Mouse (Mus musculus) stomach, postnatal 0 days (tissue): ENCODE data around the gene Tagln2.

Experiments
- CTCF ChIP-seq: IDR thresholded peaks from 2 replicates; pipeline ENCODE4 v1.5.1; 2016; ENCODE audit warnings: antibody characterized with exemption, low read depth, mild to moderate bottlenecking, moderate library complexity
- EP300 ChIP-seq: optimal IDR thresholded peaks from 2 replicates; pipeline ENCODE3; 2016; ENCODE audit warnings: antibody characterized with exemption

DNA sequence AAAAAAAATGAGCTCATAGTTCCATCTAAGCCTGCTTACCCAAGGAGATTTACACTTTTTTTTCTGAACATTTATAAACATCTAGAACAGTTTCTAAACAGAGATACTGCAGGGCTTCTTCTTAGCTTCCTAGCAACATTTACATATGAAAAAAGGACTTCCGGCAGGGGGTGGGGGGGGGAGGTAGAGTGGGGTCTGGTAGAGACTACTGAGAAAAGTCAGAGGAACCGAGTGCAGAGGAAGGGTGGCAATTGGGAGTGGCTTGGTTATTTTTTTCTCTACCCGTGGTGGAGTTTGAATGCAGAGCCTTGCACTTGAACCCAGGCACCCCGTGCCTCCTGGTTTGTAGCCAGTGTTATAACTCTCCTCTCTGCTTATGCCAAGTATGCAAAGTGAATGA, 44.4 kb upstream of the Tagln2 start:
- TF ChIP-seq CTCF (no peak), EP300 (no peak)
